Mouse (Mus musculus) layer of hippocampus, postnatal 10 days (tissue): ENCODE measurements around the gene Col4a3bp. TPM values are rescaled to one million over a fixed set of nuclear protein-coding genes. Genes with fewer than 3 reads are reported as not detected.

Experiments used
- DNase-seq, 2 experiments: peaks; one replicate each; pipeline ENCODE4 v3.0.0; 2021; ENCODE audit warnings: low spot score in 2 of 2
- long read RNA-seq: library from polyadenylated mRNA; stranded (forward); transcript quantifications from one replicate; pipeline ENCODE4 v2.0.0, GENCODE M21; 2023
- total RNA-seq, 2 experiments: library from RNA; stranded (reverse); gene quantifications; 2 replicates each; pipeline ENCODE4 v1.2.3; 2021

Col4a3bp gene
- total RNA-seq = 10 to 100 TPM; 59.4 to 60.0 TPM
- long read RNA-seq, full-length matches to known transcripts = 6 of 9 reads
- long read RNA-seq, partial matches to known transcripts = 0 of 9 reads
- long read RNA-seq, other reads (novel, unspliced or antisense) = 3 of 9 reads

DNA sequence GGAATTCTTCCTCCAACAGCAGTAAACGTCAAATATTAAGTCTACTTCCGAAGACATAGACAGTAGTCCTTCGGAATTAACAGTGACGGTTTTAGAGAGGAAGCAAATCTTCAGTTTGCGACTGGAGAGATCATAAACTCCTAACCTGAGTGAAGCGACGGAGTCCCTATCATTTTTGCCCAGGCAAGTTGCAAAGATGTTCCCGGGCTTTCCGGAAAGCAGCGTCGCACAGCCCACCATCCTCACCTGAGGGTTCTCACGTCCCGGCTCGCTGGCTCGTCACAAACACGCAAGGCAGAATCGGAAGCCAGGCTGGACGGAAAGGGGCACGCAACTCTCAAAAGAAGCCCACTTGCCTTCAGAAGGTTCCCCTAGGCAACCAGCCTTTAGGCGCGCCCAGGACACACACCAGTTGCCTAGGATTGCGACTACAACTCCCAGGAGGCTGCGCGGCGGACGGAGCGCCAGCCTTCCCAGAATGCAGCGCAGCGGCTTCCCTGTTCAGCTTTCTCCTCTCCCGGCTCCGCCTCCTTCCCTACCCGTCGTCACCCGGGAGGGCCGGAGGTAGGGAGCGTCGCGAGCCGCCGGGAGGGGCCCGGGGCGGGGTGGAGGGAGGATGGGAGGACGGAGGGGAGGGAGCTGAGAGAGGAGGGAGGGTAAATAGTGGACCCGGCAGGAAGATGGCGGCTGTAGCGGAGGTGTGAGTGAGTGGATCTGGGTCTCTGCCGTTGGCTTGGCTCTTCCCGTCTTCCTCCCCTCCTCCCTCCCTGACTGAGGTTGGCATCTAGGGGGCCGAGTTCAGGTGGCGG is at the start of gene Col4a3bp, which contains the start of gene Polk:
Col4a3bp (plus strand) TSS at position 538 of the 809 bp plus-strand sequence.
Polk (minus strand) TSS at position 499 of the 809 bp plus-strand sequence.
- peak; percentile 90 to 95 for DNase-seq

GRCm38 (mm10) chr13:96496630-96497029 is 45.8 kb upstream of the Col4a3bp start:
- no peak for DNase-seq

- DNase-seq = no peak
Observed at GRCm38 (mm10) chr13:96499891-96500290, 42.5 kb upstream of the Col4a3bp start.

DNA sequence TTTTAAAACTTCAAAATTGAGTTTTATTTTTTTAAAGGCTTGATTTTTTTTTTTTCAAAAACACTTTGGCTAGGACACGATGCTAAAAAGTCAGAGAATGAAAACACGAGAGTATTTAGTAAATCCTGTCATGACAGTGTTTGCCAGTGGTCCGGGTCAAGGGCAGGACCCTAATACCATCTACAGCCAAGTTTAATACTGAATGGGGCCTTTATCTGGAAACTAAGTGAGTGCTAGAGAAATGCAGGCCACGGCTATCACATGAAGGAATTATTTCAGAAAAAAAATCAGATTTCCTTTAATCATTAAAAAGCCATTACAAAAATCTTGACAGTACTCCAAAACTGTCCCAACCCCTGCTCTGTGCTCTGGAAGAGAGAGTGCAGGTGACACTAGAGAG is 36.8 kb upstream of the Col4a3bp start:
- DNase-seq = no peak

- DNase-seq = no peak
Observed at GRCm38 (mm10) chr13:96506313-96506712, 36.1 kb upstream of the Col4a3bp start.

- no peak for DNase-seq
Observed at GRCm38 (mm10) chr13:96507541-96507940, 34.9 kb upstream of the Col4a3bp start.

GRCm38 (mm10) chr13:96510635-96511034 is 31.8 kb upstream of the Col4a3bp start:
- DNase-seq = no peak

- DNase-seq = no peak
Observed at GRCm38 (mm10) chr13:96511262-96511661, 31.2 kb upstream of the Col4a3bp start.

GRCm38 (mm10) chr13:96511893-96512292 is 30.5 kb upstream of the Col4a3bp start:
- no peak for DNase-seq

GRCm38 (mm10) chr13:96514154-96514942 is 28.1 kb upstream of the Col4a3bp start:
- no peak for DNase-seq

DNA sequence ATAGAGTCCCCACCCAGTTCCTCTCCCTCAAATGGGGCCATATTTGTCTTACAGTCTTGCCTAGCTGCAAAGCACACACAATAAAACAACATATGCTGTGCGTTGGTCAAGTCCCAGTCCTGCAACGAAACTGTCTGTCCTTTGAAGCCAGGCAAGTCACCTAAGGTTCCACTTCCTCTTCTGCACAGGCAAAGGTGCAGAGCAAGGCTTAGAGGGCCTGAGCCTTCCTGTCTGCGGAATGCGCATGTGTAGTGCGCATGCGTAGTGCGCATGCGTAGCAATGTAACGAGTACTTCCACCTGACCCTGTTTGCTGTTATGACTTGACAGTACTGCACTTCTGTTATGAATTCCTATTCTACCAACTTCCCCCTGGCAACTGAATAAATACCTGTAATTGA is 26.2 kb upstream of the Col4a3bp start:
- DNase-seq = no peak

- DNase-seq = no peak
Observed at GRCm38 (mm10) chr13:96517335-96517734, 25.1 kb upstream of the Col4a3bp start.

- DNase-seq = no peak
Observed at GRCm38 (mm10) chr13:96521294-96521693, 21.1 kb upstream of the Col4a3bp start.

DNA sequence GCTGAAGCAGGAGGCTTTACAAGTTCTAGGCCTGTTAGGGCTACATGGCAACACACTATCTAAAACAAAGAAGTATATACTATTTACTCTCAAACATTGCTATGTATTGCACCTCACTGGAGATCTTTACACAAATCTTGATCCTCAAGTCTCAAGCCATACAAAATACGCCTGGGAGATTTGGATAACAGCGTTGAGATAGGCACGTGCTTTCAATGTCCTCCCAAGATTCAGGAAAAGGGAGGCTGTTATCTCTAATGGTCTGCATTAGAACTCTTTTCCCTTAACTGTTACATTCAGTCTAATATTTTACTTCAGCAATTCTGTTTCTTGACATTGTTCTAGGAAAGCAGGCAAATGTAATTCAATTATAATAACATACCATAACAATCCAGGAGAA is 15.4 kb upstream of the Col4a3bp start:
- DNase-seq = no peak

DNA sequence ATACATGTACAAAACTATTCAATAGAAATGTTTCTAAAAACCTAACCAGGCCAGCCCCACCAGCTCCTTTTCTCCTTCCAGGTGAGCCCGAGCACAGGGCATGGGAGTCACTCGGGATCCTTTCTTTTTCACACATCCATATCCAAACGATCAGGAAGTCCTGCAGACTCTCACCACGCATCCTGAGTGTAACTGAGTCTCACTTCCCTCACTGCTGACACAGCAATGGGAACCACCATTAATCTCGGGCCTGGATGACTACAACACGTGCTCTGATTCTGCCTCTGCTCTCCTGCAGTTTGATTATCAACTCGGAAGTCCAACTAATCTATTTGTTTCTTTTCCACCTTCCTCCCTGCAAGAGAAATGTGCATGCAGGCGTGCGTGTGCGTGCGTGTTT is 14.6 kb upstream of the Col4a3bp start:
- DNase-seq = no peak

- no peak for DNase-seq
Observed at GRCm38 (mm10) chr13:96528776-96529175, 13.6 kb upstream of the Col4a3bp start.

DNA sequence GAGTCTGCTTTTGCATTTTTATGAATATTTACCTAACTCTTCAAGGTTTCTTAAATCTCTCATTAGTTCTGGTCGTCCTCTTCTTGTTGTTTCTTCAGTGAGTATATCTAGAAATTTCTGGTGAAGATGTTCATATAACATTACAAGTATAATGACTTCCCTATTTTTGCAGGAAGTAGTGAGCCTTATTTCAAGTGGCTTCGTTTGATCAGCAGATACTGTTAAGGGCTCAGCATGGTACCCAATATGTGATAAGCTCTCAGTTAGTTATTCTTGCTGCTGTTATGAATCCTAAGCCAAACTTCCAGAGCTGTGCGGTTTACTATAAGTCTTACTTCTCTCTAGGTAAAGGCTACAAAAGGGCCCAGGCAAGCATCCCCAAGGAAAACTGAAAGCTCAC is 12.9 kb upstream of the Col4a3bp start:
- DNase-seq = no peak

DNA sequence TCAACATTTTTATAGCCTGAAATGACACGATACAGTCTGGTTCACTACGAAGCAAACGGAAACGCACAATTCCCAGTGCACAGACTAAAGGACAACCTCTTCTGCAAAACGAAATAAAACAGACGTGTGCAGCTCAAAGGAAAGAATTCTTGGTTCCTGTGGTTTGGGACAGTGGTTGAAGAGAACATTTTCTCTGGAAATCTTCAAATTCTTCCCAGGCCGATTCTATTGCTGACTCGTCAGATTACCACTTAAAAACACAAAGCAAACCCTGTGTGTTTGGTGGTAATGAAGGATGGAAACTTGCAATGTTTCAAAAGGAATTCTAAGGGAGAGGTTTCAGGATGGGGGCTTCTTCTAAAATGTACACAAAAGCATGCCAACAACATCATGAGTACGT is 12.4 kb upstream of the Col4a3bp start:
- no peak for DNase-seq

- no peak for DNase-seq
Observed at GRCm38 (mm10) chr13:96532176-96532575, 10.2 kb upstream of the Col4a3bp start.

GRCm38 (mm10) chr13:96533742-96534141 is 8.7 kb upstream of the Col4a3bp start:
- no peak for DNase-seq

- DNase-seq = no peak
Observed at GRCm38 (mm10) chr13:96536821-96537572, 5.4 kb upstream of the Col4a3bp start.
